Mouse (Mus musculus): ENCODE results near the gene Rab3il1. TPM values are rescaled to one million over a fixed set of nuclear protein-coding genes. Genes with fewer than 3 reads are reported as not detected.

Rab3il1 gene
- total and polyA plus RNA-seq, 3 experiments, result 1.0 to 1.4 TPM; not detected in 1

- TF ChIP-seq MEF2A (IDR thresholded peaks at IDR 0.05; ENCODE audit: extremely low read depth, insufficient replicate concordance, low read depth, low read length, poor library complexity, severe bottlenecking) (no peak), NELFE (IDR thresholded peaks at IDR 0.05; ENCODE audit: low read depth, low read length) (no peak), MAX (IDR thresholded peaks at IDR 0.05; ENCODE audit: low read length) (no peak), CHD1 (IDR thresholded peaks at IDR 0.05; ENCODE audit: low read depth, low read length) (no peak), MAFK (IDR thresholded peaks at IDR 0.05; ENCODE audit: borderline replicate concordance, low read depth, low read length) (no peak), TCF12 (IDR thresholded peaks at IDR 0.05; ENCODE audit: low read depth, low read length) (no peak), USF2 (IDR thresholded peaks at IDR 0.05; ENCODE audit: borderline replicate concordance in 1 of 2, insufficient read depth in 1 of 2, low read depth in 1 of 2, low read length in 2 of 2) (no peak), KAT2A (conservative IDR thresholded peaks at IDR 0.05; ENCODE audit: low read depth, low read length) (no peak), NRF1 (IDR thresholded peaks at IDR 0.05; ENCODE audit: insufficient read depth, low read depth, low read length, poor library complexity, severe bottlenecking) (no peak), MAZ (IDR thresholded peaks at IDR 0.05; ENCODE audit: low read depth, low read length) (no peak), POLR2AphosphoS2 (IDR thresholded peaks at IDR 0.05; ENCODE audit: low read length) (no peak), USF1 (IDR thresholded peaks at IDR 0.05; ENCODE audit: low read depth, low read length) (no peak), POLR2AphosphoS5 (IDR thresholded peaks at IDR 0.05; ENCODE audit: borderline replicate concordance, low read depth, low read length) (no peak), SIN3A (IDR thresholded peaks at IDR 0.05; ENCODE audit: low read length) (no peak), RAD21 (IDR thresholded peaks at IDR 0.05; ENCODE audit: low read depth, low read length) (no peak), BHLHE40 (IDR thresholded peaks at IDR 0.05; ENCODE audit: borderline replicate concordance, low read depth, low read length) (no peak), CHD2 (IDR thresholded peaks at IDR 0.05; ENCODE audit: low read length) (no peak)
- no peak overlapping the region for H3K27ac ChIP-seq (ENCODE audit: control insufficient read depth, low read depth, low read length)
- H3K27me3 ChIP-seq (ENCODE audit: control insufficient read depth in 1 of 2, insufficient read depth in 2 of 2, low read length in 2 of 2), result no peaks in the 10 kb centered on the region
- H3K36me3 ChIP-seq (ENCODE audit: control insufficient read depth in 1 of 2, insufficient read depth in 2 of 2, low read length in 2 of 2), result peaks cover 0 to 5% of the 10 kb centered on the region in 2 experiments; a peak in 2 of 4 replicates
- no peaks in the 10 kb centered on the region for H3K79me2 ChIP-seq (ENCODE audit: control insufficient read depth, insufficient read depth, low read length, poor library complexity)
- peaks cover 8 to 9% of the 10 kb centered on the region in 2 experiments for H3K4me1 ChIP-seq (ENCODE audit: control insufficient read depth in 1 of 2, insufficient read depth in 2 of 2, low read length in 2 of 2)
- no peaks in the 10 kb centered on the region for H3K9me3 ChIP-seq (replicated peaks; ENCODE audit: insufficient read depth, low read length)
- no peak overlapping the region for H3K4me3 ChIP-seq (ENCODE audit: control insufficient read depth in 1 of 2, insufficient read depth in 1 of 2, low read depth in 2 of 2, low read length in 2 of 2)
- DNase-seq (ENCODE audit: low read depth, low spot score), result no peak
- H3K9ac ChIP-seq (ENCODE audit: control insufficient read depth, low read depth, low read length, poor library complexity, severe bottlenecking), result no peak overlapping the region
Measured at GRCm38 (mm10) chr19:10058352-10058825, 56.9 kb downstream of the Rab3il1 start.

DNA sequence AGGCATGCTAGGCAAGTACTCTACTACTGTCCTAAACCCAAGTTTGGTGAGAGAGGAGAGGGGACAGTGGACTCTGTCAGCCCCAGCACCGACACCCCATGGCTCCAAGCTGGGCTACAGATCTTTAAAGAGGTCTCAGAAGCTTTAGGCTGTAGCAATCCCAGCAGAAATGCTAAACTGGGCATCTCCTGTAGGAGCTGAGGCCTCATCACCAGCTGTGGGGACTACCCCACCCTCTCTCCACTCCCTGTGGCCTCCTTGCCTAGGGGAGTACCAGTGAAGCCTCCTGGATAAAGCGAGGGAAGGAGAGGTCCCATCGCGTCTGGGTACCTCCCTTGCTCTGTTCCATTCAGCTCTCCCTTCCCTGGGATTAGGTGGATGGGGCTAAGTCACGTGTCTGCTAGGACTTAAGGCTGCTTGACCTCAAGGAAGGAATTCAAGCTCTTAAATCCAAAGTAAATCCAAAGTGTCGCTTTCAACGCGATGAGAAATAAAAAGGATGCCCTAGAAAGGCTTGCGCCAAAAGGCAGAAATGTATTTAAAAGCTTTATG is 57.5 kb downstream of the Rab3il1 start:
- no peak overlapping the region for H3K27ac ChIP-seq (ENCODE audit: control insufficient read depth, low read depth, low read length)
- no peaks in the 10 kb centered on the region for H3K9me3 ChIP-seq (replicated peaks; ENCODE audit: insufficient read depth, low read length)
- no peak overlapping the region for H3K4me3 ChIP-seq (ENCODE audit: control insufficient read depth in 1 of 2, insufficient read depth in 1 of 2, low read depth in 2 of 2, low read length in 2 of 2)
- DNase-seq (ENCODE audit: low read depth, low spot score), result no peak
- no peaks in the 10 kb centered on the region for H3K79me2 ChIP-seq (ENCODE audit: control insufficient read depth, insufficient read depth, low read length, poor library complexity)
- peaks cover 0 to 5% of the 10 kb centered on the region in 2 experiments; a peak in 2 of 4 replicates for H3K36me3 ChIP-seq (ENCODE audit: control insufficient read depth in 1 of 2, insufficient read depth in 2 of 2, low read length in 2 of 2)
- H3K4me1 ChIP-seq (ENCODE audit: control insufficient read depth in 1 of 2, insufficient read depth in 2 of 2, low read length in 2 of 2), result peaks cover 8 to 9% of the 10 kb centered on the region in 2 experiments
- H3K27me3 ChIP-seq (ENCODE audit: control insufficient read depth in 1 of 2, insufficient read depth in 2 of 2, low read length in 2 of 2), result no peaks in the 10 kb centered on the region
- TF ChIP-seq POLR2A (IDR thresholded peaks at IDR 0.05; ENCODE audit: control insufficient read depth in 1 of 2, insufficient read depth in 1 of 2, low read depth in 1 of 2, low read length in 2 of 2, poor library complexity in 1 of 2), result no peak
- TF ChIP-seq CHD1 (IDR thresholded peaks at IDR 0.05; ENCODE audit: low read depth, low read length), result no peak
- no peak for TF ChIP-seq UBTF (IDR thresholded peaks at IDR 0.05; ENCODE audit: borderline replicate concordance, insufficient read depth, low read depth, low read length)
- no peak for TF ChIP-seq JUND (IDR thresholded peaks at IDR 0.05; ENCODE audit: low read depth, low read length)
- no peak; the same call in 1 of the 2 replicates for TF ChIP-seq ZMIZ1 (IDR thresholded peaks at IDR 0.05; ENCODE audit: low read depth, low read length)
- H3K9ac ChIP-seq (ENCODE audit: control insufficient read depth, low read depth, low read length, poor library complexity, severe bottlenecking), result no peak overlapping the region

All from MEL (cell line).